Mouse (Mus musculus) bone marrow macrophage, adult 2 months (primary cell): ENCODE data around the gene Spp1.

ENCODE experiments used
- CTCF ChIP-seq: IDR thresholded peaks from 2 replicates; pipeline ENCODE4 v1.5.1; 2012; ENCODE audit warnings: low read depth, mild to moderate bottlenecking, low read length, moderate library complexity
- POLR2A ChIP-seq: IDR thresholded peaks from 2 replicates; pipeline ENCODE4 v1.6.1; 2012; ENCODE audit warnings: mild to moderate bottlenecking, low read depth, low read length, borderline replicate concordance

DNA sequence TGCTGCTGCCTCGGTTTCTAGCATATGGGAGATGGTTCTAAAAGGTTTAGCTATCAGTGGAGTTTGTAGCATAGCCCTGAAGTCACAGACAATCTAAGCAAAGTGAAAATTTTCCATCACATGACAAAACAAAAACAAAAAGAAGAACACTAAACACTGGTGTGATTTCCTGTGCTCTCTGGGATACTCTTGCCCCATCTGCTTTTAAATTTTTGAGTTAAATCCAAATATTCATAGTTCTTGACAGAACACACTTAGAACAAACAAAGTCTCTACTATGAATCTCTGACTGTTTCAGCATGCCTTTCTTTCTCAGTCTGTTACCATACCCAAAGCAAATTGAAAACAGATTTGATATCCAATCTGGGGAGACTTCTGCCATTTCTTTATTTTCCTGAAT, 36.9 kb upstream of the Spp1 start:
- TF ChIP-seq POLR2A (no peak), CTCF (no peak)
